Mouse (Mus musculus): ENCODE data around the gene Dab1.

The Dab1 gene

GRCm38 (mm10) chr4:103994406-103994805, 375.2 kb downstream of the Dab1 start:
- no peak for DNase-seq

- peak; percentile 61 for DNase-seq
These were observed 389.2 kb downstream of the Dab1 start for GRCm38 (mm10) chr4:104008406-104008805.

GRCm38 (mm10) chr4:104011683-104012082, 392.5 kb downstream of the Dab1 start:
- DNase-seq = no peak

- DNase-seq = no peak
These were observed 393.0 kb downstream of the Dab1 start for GRCm38 (mm10) chr4:104012150-104012549.

GRCm38 (mm10) chr4:104025117-104025694, 406.0 kb downstream of the Dab1 start:
- no peak for DNase-seq

GRCm38 (mm10) chr4:104026834-104027233, 407.7 kb downstream of the Dab1 start:
- no peak for DNase-seq

- DNase-seq = no peak
These were observed 408.1 kb downstream of the Dab1 start for GRCm38 (mm10) chr4:104027239-104027638.

- DNase-seq = no peak
These were observed 416.9 kb downstream of the Dab1 start for GRCm38 (mm10) chr4:104036091-104036490.

GRCm38 (mm10) chr4:104039588-104039987, 420.4 kb downstream of the Dab1 start:
- DNase-seq = no peak

GRCm38 (mm10) chr4:104043441-104043840, 424.3 kb downstream of the Dab1 start:
- no peak for DNase-seq

GRCm38 (mm10) chr4:104044634-104045033, 425.5 kb downstream of the Dab1 start:
- no peak for DNase-seq

GRCm38 (mm10) chr4:104047966-104048804, 429.0 kb downstream of the Dab1 start:
- DNase-seq = no peak

GRCm38 (mm10) chr4:104057116-104057515, 438.0 kb downstream of the Dab1 start:
- DNase-seq = no peak

- no peak for DNase-seq
These were observed 440.4 kb downstream of the Dab1 start for GRCm38 (mm10) chr4:104059569-104059968.

GRCm38 (mm10) chr4:104062356-104062755, 443.2 kb downstream of the Dab1 start:
- no peak for DNase-seq

- no peak for DNase-seq
These were observed 447.7 kb downstream of the Dab1 start for GRCm38 (mm10) chr4:104066901-104067300.

GRCm38 (mm10) chr4:104067748-104068147, 448.6 kb downstream of the Dab1 start:
- no peak for DNase-seq

GRCm38 (mm10) chr4:104071296-104071695, 452.1 kb downstream of the Dab1 start:
- DNase-seq = no peak

- DNase-seq = no peak
These were observed 454.8 kb downstream of the Dab1 start for GRCm38 (mm10) chr4:104073920-104074459.

- DNase-seq = peak; percentile 5
These were observed 458.6 kb downstream of the Dab1 start for GRCm38 (mm10) chr4:104077771-104078170.

- DNase-seq = no peak
These were observed 487.1 kb downstream of the Dab1 start for GRCm38 (mm10) chr4:104106299-104106698.

GRCm38 (mm10) chr4:104111614-104112013, 492.5 kb downstream of the Dab1 start:
- DNase-seq = no peak

GRCm38 (mm10) chr4:104113209-104114005, 494.2 kb downstream of the Dab1 start:
- DNase-seq = no peak

Data from cerebellum, adult 8-10 months (tissue).